Mouse (Mus musculus) liver, postnatal 0 days (tissue): Measurements from ENCODE around the gene Shank1.

Experiments
- CTCF ChIP-seq: sonication (generic); IDR thresholded peaks from 2 replicates; pipeline ENCODE4 v1.5.1; 2016; ENCODE audit warnings: antibody characterized with exemption, low read depth
- EP300 ChIP-seq: IDR thresholded peaks from 2 replicates; pipeline ENCODE4 v1.6.1; 2016; ENCODE audit warnings: antibody characterized with exemption, low read depth, mild to moderate bottlenecking

GRCm38 (mm10) chr7:44305686-44306085 is 4.4 kb upstream of the Shank1 start:
- no peak for TF ChIP-seq CTCF
- no peak for TF ChIP-seq EP300
